Mouse (Mus musculus) midbrain, embryonic 10.5 days (tissue): ENCODE results near the gene March11. TPM values are rescaled to one million over a fixed set of nuclear protein-coding genes. Genes with fewer than 3 reads are reported as not detected.

Source experiments
- DNase-seq: peaks from one replicate; pipeline ENCODE4 v3.0.0-alpha.2; 2017; ENCODE audit warnings: low spot score
- H3K27ac ChIP-seq: fragments of 300-500 bp; sonication (generic); replicated peaks from 2 replicates; pipeline ENCODE4 v1.5.1; 2016; ENCODE audit warnings: mild to moderate bottlenecking
- H3K27me3 ChIP-seq: fragments of 300-500 bp; sonication (generic); 2 replicates; pipeline ENCODE4 v1.6.1; 2016; ENCODE audit warnings: low read depth, mild to moderate bottlenecking; ENCODE audit not compliant: poor library complexity, severe bottlenecking
- H3K36me3 ChIP-seq: fragments of 300-500 bp; sonication (generic); 2 replicates; pipeline ENCODE4 v1.6.1; 2016; ENCODE audit warnings: mild to moderate bottlenecking, moderate library complexity
- H3K4me1 ChIP-seq: fragments of 300-500 bp; sonication (generic); 2 replicates; pipeline ENCODE4 v1.6.1; 2016
- H3K4me3 ChIP-seq: fragments of 300-500 bp; sonication (generic); 2 replicates; pipeline ENCODE4 v1.5.1; 2016; ENCODE audit warnings: mild to moderate bottlenecking, moderate library complexity
- H3K9me3 ChIP-seq: fragments of 300-500 bp; sonication (generic); replicated peaks from 2 replicates; pipeline ENCODE4 v1.6.1; 2016; ENCODE audit warnings: mild to moderate bottlenecking
- WGBS: fragments of 180-500 bp; shearing (Covaris S2); methylation state at CpG from one replicate; pipeline ENCODE4 v1.1.7; 2016; 5-methylcytosine and 5-hydroxymethylcytosine counted together
- polyA plus RNA-seq: library from polyadenylated mRNA; unstranded; fragments of >200 nt; fragmentation: Nextera tagmentation; extraction: Ambion mirVana; gene quantifications from 2 replicates; pipeline ENCODE4 v1.2.1, GENCODE M21; 2016

Gene March11
- 0.65 and 0.91 TPM in 2 replicates for polyA plus RNA-seq

- Histone ChIP-seq H3K36me3 (no peaks in the 10 kb centered on the region), H3K27ac (peak within 1 kb of the TSS; percentile 75), H3K4me1 (peaks cover 20% of the 10 kb centered on the region), H3K27me3 (peaks cover 22% of the 10 kb centered on the region), H3K9me3 (no peaks in the 10 kb centered on the region), H3K4me3 (peak within 1 kb of the TSS; percentile 80)
- peak; percentile 63 for DNase-seq
- WGBS: under 1% methylated on average over 56 of the region's 56 CpGs
These were observed at the start of gene March11 for GRCm38 (mm10) chr15:26308629-26309230. March11 (plus strand) TSS chr15:26309048.

- Histone ChIP-seq H3K9me3 (no peaks in the 10 kb centered on the region), H3K4me1 (no peaks in the 10 kb centered on the region), H3K27me3 (no peaks in the 10 kb centered on the region), H3K36me3 (no peaks in the 10 kb centered on the region), H3K27ac (no peak overlapping the region), H3K4me3 (no peak overlapping the region)
- DNase-seq: no peak
- 60% methylated on average over 1 of the region's 1 CpGs for WGBS
These were observed 46.5 kb upstream of the March11 start for GRCm38 (mm10) chr15:26262336-26262735.

DNA sequence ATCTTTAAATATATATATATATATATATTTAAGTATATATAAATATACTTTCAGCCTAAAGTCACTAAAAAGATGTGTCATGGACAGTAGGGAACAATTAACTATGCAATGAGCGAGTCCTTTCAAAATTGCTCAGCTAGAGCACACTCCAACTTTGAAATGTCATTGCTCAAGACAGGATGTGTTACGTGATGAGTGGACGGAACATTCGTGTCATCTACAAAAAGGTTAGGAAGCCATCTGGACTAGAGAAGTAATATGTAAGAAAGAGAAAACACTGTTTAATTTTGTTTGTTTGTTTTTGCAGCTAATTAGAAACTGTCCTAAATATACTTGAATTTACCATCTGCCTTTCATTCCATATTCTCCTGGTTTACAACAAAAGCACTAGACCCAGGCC lies 39.3 kb upstream of the March11 start:
- Histone ChIP-seq H3K36me3 (no peaks in the 10 kb centered on the region), H3K4me3 (no peak overlapping the region), H3K4me1 (no peaks in the 10 kb centered on the region), H3K27me3 (no peaks in the 10 kb centered on the region), H3K9me3 (no peaks in the 10 kb centered on the region), H3K27ac (no peak overlapping the region)
- WGBS: 89% methylated on average over 4 of the region's 4 CpGs
- no peak for DNase-seq

- H3K4me1 ChIP-seq: no peaks in the 10 kb centered on the region
- 87% methylated on average over 2 of the region's 2 CpGs for WGBS
- H3K27ac ChIP-seq: no peak overlapping the region
- no peak for DNase-seq
- H3K9me3 ChIP-seq: no peaks in the 10 kb centered on the region
- H3K36me3 ChIP-seq: no peaks in the 10 kb centered on the region
- no peak overlapping the region for H3K4me3 ChIP-seq
- H3K27me3 ChIP-seq: no peaks in the 10 kb centered on the region
These were observed 32.8 kb upstream of the March11 start for GRCm38 (mm10) chr15:26276035-26276511.

- H3K27me3 ChIP-seq: no peaks in the 10 kb centered on the region
- H3K4me3 ChIP-seq: no peak overlapping the region
- 95% methylated on average over 5 of the region's 5 CpGs for WGBS
- no peak overlapping the region for H3K27ac ChIP-seq
- H3K4me1 ChIP-seq: no peaks in the 10 kb centered on the region
- no peaks in the 10 kb centered on the region for H3K36me3 ChIP-seq
- DNase-seq: no peak
- no peaks in the 10 kb centered on the region for H3K9me3 ChIP-seq
These were observed 32.2 kb upstream of the March11 start for GRCm38 (mm10) chr15:26276608-26277007.

- no peaks in the 10 kb centered on the region for H3K36me3 ChIP-seq
- no peaks in the 10 kb centered on the region for H3K4me1 ChIP-seq
- H3K9me3 ChIP-seq: no peaks in the 10 kb centered on the region
- no peaks in the 10 kb centered on the region for H3K27me3 ChIP-seq
- no peak overlapping the region for H3K27ac ChIP-seq
- DNase-seq: no peak
- H3K4me3 ChIP-seq: no peak overlapping the region
- WGBS: 93% methylated on average over 4 of the region's 4 CpGs
These were observed 17.0 kb upstream of the March11 start for GRCm38 (mm10) chr15:26291871-26292270.

DNA sequence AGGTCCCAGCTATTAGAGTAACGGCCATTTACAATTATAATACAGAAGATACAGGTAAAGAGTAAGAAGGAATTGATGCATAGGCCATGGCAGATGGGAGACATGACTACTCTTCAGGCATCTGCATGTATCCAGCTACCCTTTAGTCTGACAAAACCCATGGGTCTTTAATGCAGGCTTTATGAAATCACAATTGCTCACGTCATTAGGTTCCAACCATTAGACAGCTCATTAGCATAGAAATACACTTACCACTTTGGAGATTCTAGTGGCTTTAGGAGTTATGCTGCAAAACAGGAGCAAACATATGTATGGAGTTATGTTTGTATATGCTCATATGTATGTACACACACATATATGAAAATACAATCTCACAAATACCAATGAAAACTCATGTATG lies 16.0 kb upstream of the March11 start:
- no peak for DNase-seq
- Histone ChIP-seq H3K36me3 (no peaks in the 10 kb centered on the region), H3K4me3 (no peak overlapping the region), H3K27ac (no peak overlapping the region), H3K9me3 (no peaks in the 10 kb centered on the region), H3K4me1 (no peaks in the 10 kb centered on the region), H3K27me3 (no peaks in the 10 kb centered on the region)
- 86% methylated on average over 2 of the region's 2 CpGs for WGBS

DNA sequence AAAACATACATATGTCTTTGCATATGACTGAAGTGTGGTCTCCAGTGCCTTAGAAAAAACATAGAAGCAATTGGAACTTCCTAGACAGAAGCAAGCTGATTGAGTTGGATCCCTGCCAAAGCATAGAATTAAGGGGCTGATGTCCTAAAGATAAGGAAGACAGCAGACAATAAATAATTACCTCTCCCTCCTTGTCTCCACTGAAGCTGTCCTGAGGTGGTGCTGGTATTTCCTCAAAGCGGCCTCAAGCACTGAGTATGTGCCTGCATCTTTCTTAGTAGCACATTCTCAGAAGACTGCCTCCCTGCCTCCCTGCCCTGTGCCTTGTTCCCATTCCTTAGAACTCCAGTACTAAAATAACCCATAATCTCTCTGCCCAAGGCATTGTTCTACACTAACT lies 15.6 kb upstream of the March11 start:
- Histone ChIP-seq H3K9me3 (no peaks in the 10 kb centered on the region), H3K4me1 (no peaks in the 10 kb centered on the region), H3K4me3 (no peak overlapping the region), H3K27ac (no peak overlapping the region), H3K27me3 (no peaks in the 10 kb centered on the region), H3K36me3 (no peaks in the 10 kb centered on the region)
- WGBS: 79% methylated on average over 1 of the region's 1 CpGs
- no peak for DNase-seq

- no peaks in the 10 kb centered on the region for H3K9me3 ChIP-seq
- WGBS: 92% methylated on average over 6 of the region's 6 CpGs
- no peak overlapping the region for H3K4me3 ChIP-seq
These were observed 10.2 kb upstream of the March11 start for GRCm38 (mm10) chr15:26298668-26299067.

DNA sequence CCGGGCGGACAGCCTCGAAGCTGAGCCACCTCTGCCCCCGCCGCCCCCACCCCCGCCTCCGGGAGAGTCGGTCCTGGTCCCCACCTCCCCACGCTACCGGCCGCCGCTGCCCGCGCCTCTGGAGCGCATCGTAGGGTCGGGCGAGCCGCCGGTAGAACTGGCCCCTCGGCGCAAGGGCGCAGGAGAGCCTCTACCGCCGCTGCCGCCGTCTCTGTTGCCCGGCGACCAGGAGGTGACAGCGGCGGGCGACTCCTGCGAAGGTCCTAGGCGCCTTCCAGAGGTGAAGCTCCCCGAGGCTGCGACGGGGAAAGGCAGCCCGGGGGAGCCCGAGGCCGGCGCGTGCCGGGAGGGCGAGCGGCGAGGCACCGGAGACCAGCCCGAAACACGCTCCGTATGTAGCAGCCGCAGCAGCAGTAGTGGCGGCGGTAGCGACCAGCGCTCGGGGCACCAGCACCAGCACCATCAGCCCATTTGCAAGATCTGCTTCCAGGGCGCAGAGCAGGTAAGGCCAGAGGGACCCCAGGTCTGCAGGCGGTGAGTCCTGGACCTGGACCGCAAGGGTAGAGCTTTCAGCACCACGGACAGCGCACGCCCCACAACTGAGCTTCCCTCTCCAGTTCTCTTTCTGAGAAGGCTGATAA lies 563 bp downstream of the March11 start:
- H3K27me3 ChIP-seq: peaks cover 22% of the 10 kb centered on the region
- under 1% methylated on average over 61 of the region's 62 CpGs for WGBS
- no peaks in the 10 kb centered on the region for H3K9me3 ChIP-seq
- peak; percentile 81 for DNase-seq
- peak overlapping the region; percentile 75 for H3K27ac ChIP-seq
- H3K4me1 ChIP-seq: peaks cover 20% of the 10 kb centered on the region
- H3K36me3 ChIP-seq: no peaks in the 10 kb centered on the region
- H3K4me3 ChIP-seq: peak overlapping the region; percentile 80

More at GRCm38 (mm10) chr15:26298668-26299067, 10.2 kb upstream of the March11 start:
- no peaks in the 10 kb centered on the region for H3K27me3 ChIP-seq
- DNase-seq: no peak
- no peaks in the 10 kb centered on the region for H3K4me1 ChIP-seq
- H3K27ac ChIP-seq: no peak overlapping the region
- no peaks in the 10 kb centered on the region for H3K36me3 ChIP-seq

- H3K4me1 ChIP-seq: no peaks in the 10 kb centered on the region
- no peak for DNase-seq
- no peak overlapping the region for H3K4me3 ChIP-seq
- H3K27ac ChIP-seq: no peak overlapping the region
- no peaks in the 10 kb centered on the region for H3K36me3 ChIP-seq
- H3K9me3 ChIP-seq: no peaks in the 10 kb centered on the region
- 85% methylated on average over 2 of the region's 2 CpGs for whole genome bisulfite sequencing
- no peaks in the 10 kb centered on the region for H3K27me3 ChIP-seq
These were observed 11.0 kb downstream of the March11 start for GRCm38 (mm10) chr15:26319866-26320265.

- H3K27me3 ChIP-seq: no peaks in the 10 kb centered on the region
- no peak overlapping the region for H3K27ac ChIP-seq
- H3K4me1 ChIP-seq: no peaks in the 10 kb centered on the region
- H3K9me3 ChIP-seq: no peaks in the 10 kb centered on the region
- 92% methylated on average over 3 of the region's 3 CpGs for WGBS
- no peaks in the 10 kb centered on the region for H3K36me3 ChIP-seq
- H3K4me3 ChIP-seq: no peak overlapping the region
- no peak for DNase-seq
These were observed 11.6 kb downstream of the March11 start for GRCm38 (mm10) chr15:26320402-26320801.

- WGBS: 86% methylated on average over 4 of the region's 4 CpGs
- Histone ChIP-seq H3K9me3 (no peaks in the 10 kb centered on the region), H3K36me3 (no peaks in the 10 kb centered on the region), H3K4me3 (no peak overlapping the region), H3K27ac (no peak overlapping the region), H3K27me3 (no peaks in the 10 kb centered on the region), H3K4me1 (no peaks in the 10 kb centered on the region)
- DNase-seq: no peak
These were observed 14.0 kb downstream of the March11 start for GRCm38 (mm10) chr15:26322804-26323203.
